Mouse (Mus musculus) liver, postnatal 0 days (tissue): ENCODE results near the gene Trit1.

Source experiments
- CTCF ChIP-seq: sonication (generic); IDR thresholded peaks from 2 replicates; pipeline ENCODE4 v1.5.1; 2016; ENCODE audit warnings: antibody characterized with exemption, low read depth
- EP300 ChIP-seq: IDR thresholded peaks from 2 replicates; pipeline ENCODE4 v1.6.1; 2016; ENCODE audit warnings: antibody characterized with exemption, low read depth, mild to moderate bottlenecking

GRCm38 (mm10) chr4:122968106-122968505 is 48.3 kb upstream of the Trit1 start:
- TF ChIP-seq CTCF (no peak), EP300 (no peak)
